Mouse (Mus musculus) myocyte (in vitro differentiated cells): Measurements from ENCODE around the gene Thap4. TPM values are rescaled to one million over a fixed set of nuclear protein-coding genes. Genes with fewer than 3 reads are reported as not detected.

Source experiments
- H3K27me3 ChIP-seq: one replicate; pipeline ENCODE4 v1.6.1; 2011; ENCODE audit not compliant: control insufficient read depth, insufficient read depth, insufficient read length
- H3K36me3 ChIP-seq: one replicate; pipeline ENCODE4 v1.6.1; 2011; ENCODE audit not compliant: control insufficient read depth, insufficient read depth
- H3K4me2 ChIP-seq: one replicate; pipeline ENCODE4 v1.6.1; 2011; ENCODE audit warnings: low read depth, control low read depth
- H3K4me3 ChIP-seq: one replicate; pipeline ENCODE4 v1.5.1; 2011; ENCODE audit warnings: mild to moderate bottlenecking, control low read depth, moderate library complexity
- H3K79me2 ChIP-seq: one replicate; pipeline ENCODE4 v1.6.1; 2011; ENCODE audit not compliant: control insufficient read depth, insufficient read depth
- H3ac ChIP-seq: one replicate; pipeline ENCODE4 v1.6.1; 2011; ENCODE audit not compliant: control insufficient read depth, insufficient read length
- CEBPB ChIP-seq: IDR thresholded peaks from 2 replicates; pipeline ENCODE4 v1.6.1; 2011; ENCODE audit warnings: mild to moderate bottlenecking, moderate library complexity; ENCODE audit not compliant: poor library complexity, insufficient read depth, severe bottlenecking
- E2F4 ChIP-seq: IDR thresholded peaks from one replicate; pipeline ENCODE4 v1.6.1; 2011; ENCODE audit warnings: mild to moderate bottlenecking, control low read depth, moderate library complexity; ENCODE audit not compliant: insufficient read depth
- MAX ChIP-seq: IDR thresholded peaks from one replicate; pipeline ENCODE4 v1.6.1; 2011; ENCODE audit warnings: low read depth, mild to moderate bottlenecking, control low read depth
- MYOD1 ChIP-seq, 3 experiments: IDR thresholded peaks; one replicate each; pipeline ENCODE4 v1.6.1; 2011; ENCODE audit warnings: control low read depth in 2 of 3, low read depth in 2 of 3, mild to moderate bottlenecking in 2 of 3, moderate library complexity in 1 of 3; ENCODE audit not compliant: insufficient read length in 2 of 3, control insufficient read depth in 1 of 3
- MYOG ChIP-seq, 3 experiments: IDR thresholded peaks; one replicate each; pipeline ENCODE4 v1.6.1; 2011; ENCODE audit warnings: control low read depth in 2 of 3, low read depth in 2 of 3, mild to moderate bottlenecking in 2 of 3; ENCODE audit not compliant: insufficient read length in 2 of 3, control insufficient read depth in 1 of 3, insufficient read depth in 1 of 3
- POLR2A ChIP-seq: IDR thresholded peaks from one replicate; pipeline ENCODE4 v1.6.1; 2011; ENCODE audit warnings: low read depth, mild to moderate bottlenecking, control low read depth, moderate library complexity; ENCODE audit not compliant: insufficient read length
- POLR2AphosphoS2 ChIP-seq: IDR thresholded peaks from one replicate; pipeline ENCODE4 v1.6.1; 2011; ENCODE audit warnings: low read depth, control low read depth; ENCODE audit not compliant: insufficient read length
- REST ChIP-seq: IDR thresholded peaks from one replicate; pipeline ENCODE4 v1.6.1; 2011; ENCODE audit warnings: mild to moderate bottlenecking, control low read depth, moderate library complexity; ENCODE audit not compliant: insufficient read depth, insufficient read length
- SRF ChIP-seq: IDR thresholded peaks from one replicate; pipeline ENCODE4 v1.6.1; 2011; ENCODE audit warnings: low read depth; ENCODE audit not compliant: control insufficient read depth, insufficient read length
- TCF12 ChIP-seq: IDR thresholded peaks from one replicate; pipeline ENCODE4 v1.6.1; 2011; ENCODE audit warnings: mild to moderate bottlenecking, control low read depth; ENCODE audit not compliant: poor library complexity, insufficient read depth, severe bottlenecking
- TCF3 ChIP-seq: IDR thresholded peaks from one replicate; pipeline ENCODE4 v1.6.1; 2011; ENCODE audit warnings: low read depth, control low read depth; ENCODE audit not compliant: insufficient read length
- USF1 ChIP-seq: IDR thresholded peaks from one replicate; pipeline ENCODE4 v1.6.1; 2011; ENCODE audit warnings: low read depth, mild to moderate bottlenecking, control low read depth, moderate library complexity
- polyA plus RNA-seq: library from polyadenylated mRNA; unstranded; fragments of >200 nt; fragmentation: generic; extraction: Trizol; gene quantifications from one replicate; pipeline ENCODE4 v1.2.1, GENCODE M21; 2012; ENCODE audit warnings: missing spikeins

Thap4 gene
- polyA plus RNA-seq, 1 experiment: 52.9 TPM

- Histone ChIP-seq H3K4me2 (no peak overlapping the region), H3K4me3 (no peak overlapping the region), H3K79me2 (no peaks in the 10 kb centered on the region), H3K27me3 (no peaks in the 10 kb centered on the region), H3ac (no peak overlapping the region), H3K36me3 (peaks cover 4% of the 10 kb centered on the region)
- TF ChIP-seq SRF: no peak
- no peak for TF ChIP-seq MYOG (IDR thresholded peaks at IDR 0.05; ENCODE audit: control insufficient read depth in 1 of 3, insufficient read depth in 1 of 3, insufficient read length in 2 of 3, low read depth in 2 of 3)
- TF ChIP-seq USF1: no peak
- no peak for TF ChIP-seq POLR2A
- no peak for TF ChIP-seq E2F4
- TF ChIP-seq POLR2AphosphoS2: no peak
- TF ChIP-seq MYOD1 (IDR thresholded peaks at IDR 0.05; ENCODE audit: control insufficient read depth in 1 of 3, insufficient read length in 2 of 3, low read depth in 2 of 3): no peak
- TF ChIP-seq TCF3: no peak
- TF ChIP-seq REST: no peak
- no peak for TF ChIP-seq MAX
- TF ChIP-seq CEBPB: no peak
- no peak for TF ChIP-seq TCF12
Measured at GRCm38 (mm10) chr1:93694966-93695365, 59.7 kb downstream of the Thap4 start.

DNA sequence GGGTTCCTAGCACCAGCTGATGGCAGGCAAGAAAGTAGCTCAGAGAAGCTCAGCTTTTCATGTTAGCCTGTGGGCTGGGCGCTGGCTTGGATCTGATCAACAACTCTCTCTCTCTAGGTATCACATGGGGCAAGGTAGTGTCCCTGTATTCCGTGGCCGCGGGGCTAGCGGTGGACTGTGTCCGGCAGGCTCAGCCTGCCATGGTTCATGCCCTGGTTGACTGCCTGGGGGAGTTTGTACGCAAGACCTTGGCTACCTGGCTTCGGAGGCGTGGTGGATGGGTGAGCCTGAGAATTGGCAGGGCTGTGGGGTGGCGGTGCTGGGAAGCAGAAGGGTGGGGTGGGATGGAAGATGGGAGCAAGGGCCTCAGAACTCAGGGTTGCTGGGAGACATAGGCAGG lies 60.7 kb downstream of the Thap4 start:
- TF ChIP-seq TCF3 (no peak), POLR2AphosphoS2 (no peak)
- H3K4me2 ChIP-seq: no peak overlapping the region
- no peak overlapping the region for H3ac ChIP-seq
- no peak overlapping the region for H3K4me3 ChIP-seq
- no peaks in the 10 kb centered on the region for H3K79me2 ChIP-seq
- no peaks in the 10 kb centered on the region for H3K27me3 ChIP-seq
- H3K36me3 ChIP-seq: peaks cover 4% of the 10 kb centered on the region

GRCm38 (mm10) chr1:93693502-93693901 lies 61.2 kb downstream of the Thap4 start:
- Histone ChIP-seq H3K4me2 (no peak overlapping the region), H3K79me2 (no peaks in the 10 kb centered on the region), H3K4me3 (no peak overlapping the region), H3ac (no peak overlapping the region), H3K27me3 (no peaks in the 10 kb centered on the region), H3K36me3 (peaks cover 4% of the 10 kb centered on the region)
- TF ChIP-seq MYOG (IDR thresholded peaks at IDR 0.05; ENCODE audit: control insufficient read depth in 1 of 3, insufficient read depth in 1 of 3, insufficient read length in 2 of 3, low read depth in 2 of 3) (no peak), MYOD1 (IDR thresholded peaks at IDR 0.05; ENCODE audit: control insufficient read depth in 1 of 3, insufficient read length in 2 of 3, low read depth in 2 of 3) (no peak), TCF12 (no peak), SRF (no peak), USF1 (no peak), E2F4 (no peak), CEBPB (no peak), TCF3 (no peak), POLR2A (no peak), POLR2AphosphoS2 (no peak), REST (no peak)

- Histone ChIP-seq H3K79me2 (peaks cover 5% of the 10 kb centered on the region), H3K36me3 (peaks cover 4% of the 10 kb centered on the region), H3K27me3 (no peaks in the 10 kb centered on the region), H3ac (no peak overlapping the region), H3K4me3 (no peak overlapping the region), H3K4me2 (no peak overlapping the region)
- TF ChIP-seq MYOG (IDR thresholded peaks at IDR 0.05; ENCODE audit: control insufficient read depth in 1 of 3, insufficient read depth in 1 of 3, insufficient read length in 2 of 3, low read depth in 2 of 3): no peak
- TF ChIP-seq USF1: no peak
- TF ChIP-seq SRF: no peak
- no peak for TF ChIP-seq E2F4
- TF ChIP-seq POLR2AphosphoS2: no peak
- TF ChIP-seq MAX: no peak
- TF ChIP-seq POLR2A: no peak
- no peak for TF ChIP-seq TCF3
- no peak for TF ChIP-seq MYOD1 (IDR thresholded peaks at IDR 0.05; ENCODE audit: control insufficient read depth in 1 of 3, insufficient read length in 2 of 3, low read depth in 2 of 3)
- TF ChIP-seq TCF12: no peak
- TF ChIP-seq CEBPB: no peak
- TF ChIP-seq REST: no peak
Measured at GRCm38 (mm10) chr1:93692773-93693172, 61.9 kb downstream of the Thap4 start.

DNA sequence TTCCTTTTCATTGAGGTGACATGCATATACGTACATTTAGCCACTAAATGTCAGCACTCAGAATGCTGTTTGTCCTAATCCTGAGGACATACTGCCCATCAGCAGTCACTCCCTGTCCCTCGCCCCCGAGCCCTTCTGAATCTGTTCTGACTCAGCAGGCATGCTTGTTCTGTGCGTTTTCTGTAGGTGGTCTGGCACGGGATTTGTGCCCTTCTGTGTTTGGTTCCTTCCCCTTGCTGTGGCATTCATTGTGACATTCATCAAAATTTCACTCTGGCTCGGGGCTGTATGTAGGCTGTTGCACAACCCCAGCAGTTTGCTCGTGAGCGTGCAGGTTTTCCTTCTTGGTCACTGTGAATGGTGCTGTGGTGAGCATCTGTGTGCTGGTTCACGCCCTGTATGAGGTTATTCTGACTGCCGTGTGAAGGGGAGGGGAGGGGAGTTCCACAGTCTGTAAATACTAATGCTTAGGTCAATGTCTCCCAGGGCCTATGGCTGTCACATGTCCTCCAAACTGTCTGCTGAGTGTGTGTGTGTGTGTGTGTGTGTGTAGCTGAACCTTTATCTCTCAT lies 62.8 kb downstream of the Thap4 start:
- Histone ChIP-seq H3ac (no peak overlapping the region), H3K4me3 (no peak overlapping the region), H3K4me2 (no peak overlapping the region), H3K36me3 (peaks cover 4% of the 10 kb centered on the region), H3K27me3 (no peaks in the 10 kb centered on the region), H3K79me2 (peaks cover 13% of the 10 kb centered on the region)
- TF ChIP-seq POLR2A: no peak
- TF ChIP-seq CEBPB: no peak
- TF ChIP-seq MYOG (IDR thresholded peaks at IDR 0.05; ENCODE audit: control insufficient read depth in 1 of 3, insufficient read depth in 1 of 3, insufficient read length in 2 of 3, low read depth in 2 of 3): no peak
- no peak for TF ChIP-seq MAX
- TF ChIP-seq REST: no peak
- no peak for TF ChIP-seq POLR2AphosphoS2
- TF ChIP-seq USF1: no peak
- TF ChIP-seq TCF3: no peak
- TF ChIP-seq TCF12: no peak
- TF ChIP-seq SRF: no peak
